Mouse (Mus musculus) ES-Bruce4 (cell line): ENCODE measurements around the gene Abca14. TPM values are rescaled to one million over a fixed set of nuclear protein-coding genes. Genes with fewer than 3 reads are reported as not detected.

Experiments used
- H3K27ac ChIP-seq: 2 replicates; pipeline ENCODE4 v1.5.1; 2012; ENCODE audit warnings: low read length, inconsistent platforms; ENCODE audit not compliant: insufficient read depth
- H3K27me3 ChIP-seq: 2 replicates; pipeline ENCODE4 v1.6.1; 2012; ENCODE audit warnings: mild to moderate bottlenecking, low read length, inconsistent platforms; ENCODE audit not compliant: control insufficient read depth, poor library complexity, insufficient read depth, severe bottlenecking
- H3K36me3 ChIP-seq: 2 replicates; pipeline ENCODE4 v1.6.1; 2012; ENCODE audit warnings: inconsistent platforms, mild to moderate bottlenecking, low read length, moderate library complexity; ENCODE audit not compliant: control insufficient read depth, poor library complexity, insufficient read depth, severe bottlenecking
- H3K4me1 ChIP-seq: one replicate; pipeline ENCODE4 v1.8.1; 2011; ENCODE audit warnings: low read length; ENCODE audit not compliant: control insufficient read depth, insufficient read depth
- H3K4me3 ChIP-seq: 2 replicates; pipeline ENCODE4 v1.5.1; 2011; ENCODE audit warnings: low read depth, mild to moderate bottlenecking, low read length
- H3K9ac ChIP-seq: 2 replicates; pipeline ENCODE4 v1.6.1; 2012; ENCODE audit warnings: low read depth, mild to moderate bottlenecking, inconsistent platforms; ENCODE audit not compliant: poor library complexity, severe bottlenecking
- H3K9me3 ChIP-seq: replicated peaks from 2 replicates; pipeline ENCODE4 v1.6.1; 2012; ENCODE audit warnings: mild to moderate bottlenecking, low read length, inconsistent platforms; ENCODE audit not compliant: control insufficient read depth, poor library complexity, insufficient read depth, severe bottlenecking
- CTCF ChIP-seq: IDR thresholded peaks from one replicate; pipeline ENCODE4 v1.8.1; 2011; ENCODE audit warnings: low read depth, low read length
- EP300 ChIP-seq: IDR thresholded peaks from 2 replicates; pipeline ENCODE4 v1.6.1; 2011; ENCODE audit warnings: low read depth, low read length; ENCODE audit not compliant: insufficient read depth
- POLR2A ChIP-seq: IDR thresholded peaks from one replicate; pipeline ENCODE4 v1.8.1; 2011; ENCODE audit warnings: low read length; ENCODE audit not compliant: insufficient read depth
- polyA plus RNA-seq: library from polyadenylated mRNA; stranded (reverse); fragments of >200 nt; gene quantifications from 2 replicates; pipeline ENCODE4 v1.2.4, GENCODE M21; 2011; ENCODE audit warnings: low read depth; ENCODE audit not compliant: missing spikeins, insufficient read depth, insufficient read length

Abca14 gene
- polyA plus RNA-seq, 1 experiment = not detected

DNA sequence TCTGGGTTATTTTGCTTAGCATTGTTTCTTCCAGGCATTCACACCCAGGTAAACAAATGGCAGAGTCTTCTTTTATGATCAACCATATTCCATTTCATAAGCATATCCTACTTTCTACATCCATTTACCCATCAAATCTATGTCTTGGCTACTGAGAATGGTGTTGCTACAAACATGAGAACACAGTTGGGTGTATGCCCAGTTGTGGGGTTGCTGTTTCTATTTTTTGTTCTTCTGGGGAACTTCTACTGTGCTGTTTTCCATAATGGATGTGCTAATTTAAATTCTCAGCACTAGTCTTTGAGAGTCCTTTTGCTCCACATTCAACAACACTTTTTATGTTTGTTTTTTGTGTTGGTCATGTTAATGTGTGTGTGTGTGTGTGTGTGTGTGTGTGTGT is 24.8 kb downstream of the Abca14 start:
- Histone ChIP-seq H3K9ac (no peak overlapping the region), H3K4me3 (no peak overlapping the region), H3K9me3 (no peaks in the 10 kb centered on the region), H3K27me3 (no peaks in the 10 kb centered on the region), H3K27ac (no peak overlapping the region), H3K4me1 (no peaks in the 10 kb centered on the region), H3K36me3 (no peaks in the 10 kb centered on the region)
- no peak for TF ChIP-seq POLR2A
- no peak for TF ChIP-seq EP300
- no peak for TF ChIP-seq CTCF

DNA sequence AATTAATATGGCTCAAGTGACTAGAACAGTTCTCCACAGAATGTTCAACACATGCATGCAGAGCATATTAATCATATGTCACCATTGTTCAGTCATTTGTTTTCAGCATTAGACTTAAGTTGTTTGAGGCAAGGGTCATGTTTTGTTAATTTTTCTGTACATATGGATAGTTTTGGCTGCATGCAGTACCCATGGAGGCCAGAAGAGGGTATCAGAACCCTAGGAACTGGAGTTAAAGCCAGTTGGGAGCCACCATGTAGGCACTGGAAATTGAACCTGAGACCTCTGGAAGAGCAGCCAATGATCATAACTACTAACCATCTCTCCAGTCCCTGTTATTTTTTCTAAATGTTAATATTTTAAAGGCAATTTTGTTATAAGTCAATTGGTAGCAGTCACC is 37.3 kb downstream of the Abca14 start:
- H3K4me3 ChIP-seq = no peak overlapping the region
- no peak overlapping the region for H3K9ac ChIP-seq
- no peaks in the 10 kb centered on the region for H3K36me3 ChIP-seq
- no peaks in the 10 kb centered on the region for H3K9me3 ChIP-seq
- no peak for TF ChIP-seq POLR2A
- peak; percentile 15 for TF ChIP-seq CTCF
- TF ChIP-seq EP300 = no peak
- no peak overlapping the region for H3K27ac ChIP-seq
- no peaks in the 10 kb centered on the region for H3K27me3 ChIP-seq
- no peaks in the 10 kb centered on the region for H3K4me1 ChIP-seq

DNA sequence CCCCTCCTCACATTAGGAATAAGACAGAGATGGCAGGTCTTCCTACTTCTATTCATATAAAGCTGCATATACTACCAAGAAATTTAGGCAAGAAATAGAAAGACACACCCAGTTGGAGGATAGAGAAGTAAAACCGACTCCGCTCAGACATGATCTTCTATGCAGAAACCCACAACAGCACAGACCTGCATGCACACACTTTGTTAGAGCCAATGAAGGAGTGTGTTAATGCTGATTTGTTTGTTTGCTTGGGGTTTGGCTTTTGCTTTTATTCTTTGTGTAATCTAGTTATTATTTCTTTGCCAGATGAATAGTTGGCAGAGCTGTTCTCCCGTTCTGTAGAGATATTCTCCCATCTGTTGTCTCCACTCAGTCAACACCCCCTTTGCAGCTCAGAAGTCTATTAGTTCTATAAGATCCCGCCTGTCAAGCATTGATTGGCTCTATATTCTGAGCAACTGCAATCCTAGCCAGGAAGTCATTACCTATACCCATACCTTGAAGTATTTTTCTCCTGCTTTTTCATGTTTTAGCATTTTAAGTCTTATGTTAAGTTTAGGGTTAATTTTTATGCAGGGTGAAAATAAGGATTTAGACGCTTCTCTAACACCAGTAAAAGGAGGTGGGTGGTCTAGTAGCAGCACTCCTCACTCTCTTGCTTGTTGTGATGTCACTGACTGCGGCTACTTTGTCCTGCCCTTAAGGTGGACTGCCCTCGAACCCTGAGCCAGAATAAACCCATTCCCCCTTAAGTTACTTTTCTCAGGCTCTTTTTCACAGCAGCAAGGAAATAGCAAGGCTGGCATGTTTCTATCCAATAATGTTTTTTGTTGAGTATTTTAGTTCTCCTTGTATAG is 67.6 kb downstream of the Abca14 start:
- Histone ChIP-seq H3K4me1 (no peaks in the 10 kb centered on the region), H3K4me3 (no peak overlapping the region), H3K27me3 (no peaks in the 10 kb centered on the region), H3K9me3 (no peaks in the 10 kb centered on the region), H3K9ac (no peak overlapping the region), H3K27ac (no peak overlapping the region), H3K36me3 (no peaks in the 10 kb centered on the region)
- TF ChIP-seq POLR2A = no peak
- no peak for TF ChIP-seq CTCF
- no peak for TF ChIP-seq EP300

DNA sequence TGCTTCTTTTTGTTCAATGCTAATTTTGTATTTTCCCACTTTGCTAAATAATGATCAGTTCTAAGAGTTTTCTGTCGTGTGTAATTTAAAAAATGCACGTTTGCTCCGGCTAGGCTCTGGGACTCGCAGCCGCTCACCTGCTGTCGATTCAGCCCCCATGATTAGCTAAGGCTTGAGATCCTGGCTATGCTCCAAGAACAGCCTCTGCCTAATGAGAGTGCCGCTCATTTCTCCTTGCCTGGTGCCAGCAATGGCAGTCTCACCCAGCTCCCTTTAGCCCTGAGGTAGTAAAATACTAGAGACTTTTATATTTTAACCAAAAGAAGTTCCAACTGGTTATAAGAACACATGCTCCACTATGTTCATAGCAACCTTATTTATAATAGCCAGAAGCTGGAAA is 68.3 kb downstream of the Abca14 start:
- Histone ChIP-seq H3K4me3 (no peak overlapping the region), H3K27me3 (no peaks in the 10 kb centered on the region), H3K9ac (no peak overlapping the region), H3K4me1 (no peaks in the 10 kb centered on the region), H3K9me3 (no peaks in the 10 kb centered on the region), H3K36me3 (no peaks in the 10 kb centered on the region), H3K27ac (no peak overlapping the region)
- no peak for TF ChIP-seq POLR2A
- TF ChIP-seq CTCF = no peak
- no peak for TF ChIP-seq EP300

DNA sequence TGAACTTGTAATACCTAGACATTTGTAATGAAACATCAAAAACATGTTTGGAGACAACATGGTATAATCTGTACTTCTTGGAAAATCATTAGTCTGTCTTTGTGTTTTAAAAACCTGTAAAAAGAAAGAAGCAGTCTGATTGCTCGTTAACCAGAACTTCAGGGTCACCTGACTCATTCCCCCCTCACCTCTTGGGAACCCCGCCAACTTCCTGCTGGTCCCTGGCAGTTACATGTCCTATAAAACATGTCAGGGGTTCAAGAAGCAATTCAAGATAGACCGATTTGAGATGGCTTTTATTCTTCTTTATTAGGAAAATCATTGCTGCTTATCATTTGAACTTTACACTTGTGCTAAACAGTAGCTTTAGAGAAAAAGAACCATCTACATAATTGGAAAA is 81.5 kb downstream of the Abca14 start:
- TF ChIP-seq POLR2A (no peak), EP300 (no peak), CTCF (no peak)
- H3K27me3 ChIP-seq = no peaks in the 10 kb centered on the region
- no peaks in the 10 kb centered on the region for H3K4me1 ChIP-seq

DNA sequence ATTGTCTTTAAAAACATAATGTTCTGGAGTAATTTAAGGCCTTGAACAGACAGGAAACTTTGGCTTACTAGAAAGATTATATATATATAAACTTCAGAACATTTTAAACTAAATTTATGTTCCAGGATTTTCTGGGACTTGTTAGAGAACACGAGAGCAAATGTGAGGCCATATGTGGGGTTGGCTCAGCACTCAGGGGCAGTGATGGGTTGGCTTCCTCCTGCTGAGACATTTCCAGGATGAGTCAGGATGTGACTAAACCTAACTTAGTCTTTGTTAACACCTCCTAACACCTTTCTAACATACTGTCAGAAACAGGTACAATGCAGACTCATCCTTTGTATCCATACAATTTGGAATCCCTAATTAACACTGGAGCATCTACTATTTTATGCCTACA is 112.3 kb downstream of the Abca14 start:
- Histone ChIP-seq H3K9me3 (peaks cover 6% of the 10 kb centered on the region; the same call in 1 of the 2 replicates), H3K4me1 (peaks cover 2% of the 10 kb centered on the region), H3K27me3 (no peaks in the 10 kb centered on the region), H3K27ac (no peak overlapping the region), H3K9ac (no peak overlapping the region), H3K4me3 (no peak overlapping the region), H3K36me3 (no peaks in the 10 kb centered on the region)
- TF ChIP-seq EP300 (no peak), POLR2A (no peak), CTCF (no peak)

More for the DNA sequence above, 81.5 kb downstream of the Abca14 start:
- Histone ChIP-seq H3K36me3 (no peaks in the 10 kb centered on the region), H3K9me3 (no peaks in the 10 kb centered on the region), H3K9ac (no peak overlapping the region), H3K27ac (no peak overlapping the region), H3K4me3 (no peak overlapping the region)
